Mouse (Mus musculus): ENCODE measurements at regions not wholly inside any gene's neighbourhood (a gene's known extent, or its start where the extent isn't known, plus 50 kb on each side); places are given as distances from the start of the nearest gene placed in this dataset.
"Not testable (repeated sequence)": the region's sequence is repeated elsewhere in the genome, so short reads cannot be mapped to it uniquely, and the experiment has no call there.

GRCm38 (mm10) chr1:189584831-189585230 lies 103.1 kb downstream of the Cenpf start:
- no peak for DNase-seq (ENCODE audit: low spot score in 2 of 2)
- intact Hi-C loops (cut with DNase I) = no loop called here

GRCm38 (mm10) chr1:189581427-189581826 lies 106.5 kb downstream of the Cenpf start:
- intact Hi-C loops (cut with DNase I) = no loop called here

GRCm38 (mm10) chr1:189579358-189579757 lies 108.5 kb downstream of the Cenpf start:
- intact Hi-C loops (cut with DNase I) = no loop called here
- DNase-seq (ENCODE audit: low spot score in 2 of 2) = peak; percentile 38 to 42

More at GRCm38 (mm10) chr1:189581427-189581826, 106.5 kb downstream of the Cenpf start:
- no peak for DNase-seq (ENCODE audit: low spot score in 2 of 2)

- intact Hi-C loops (cut with DNase I) = loop anchor here (2.0 kb wide), 1 partner anchor 550 kb away; no protein-coding TSS in a partner anchor
Observed at GRCm38 (mm10) chr1:189576311-189577002, 111.4 kb downstream of the Cenpf start.

GRCm38 (mm10) chr1:189575525-189576240 lies 112.2 kb downstream of the Cenpf start:
- intact Hi-C loops (cut with DNase I) = loop anchor here (2.0 kb wide), 1 partner anchor 549 kb away; no protein-coding TSS in a partner anchor
- no peak for DNase-seq (ENCODE audit: low spot score in 2 of 2)

More at GRCm38 (mm10) chr1:189576311-189577002, 111.4 kb downstream of the Cenpf start:
- DNase-seq (ENCODE audit: low spot score in 2 of 2) = peak in 1 of 2 experiments; percentile 11

GRCm38 (mm10) chr1:189566491-189566890 lies 121.4 kb downstream of the Cenpf start:
- no peak for DNase-seq (ENCODE audit: low spot score in 2 of 2)
- intact Hi-C loops (cut with DNase I) = no loop called here

GRCm38 (mm10) chr1:189561831-189562230 lies 126.1 kb downstream of the Cenpf start:
- intact Hi-C loops (cut with DNase I) = no loop called here
- DNase-seq (ENCODE audit: low spot score in 2 of 2) = no peak

- intact Hi-C loops (cut with DNase I) = no loop called here
- no peak for DNase-seq (ENCODE audit: low spot score in 2 of 2)
Observed at GRCm38 (mm10) chr1:189560576-189560975, 127.3 kb downstream of the Cenpf start.

- DNase-seq (ENCODE audit: low spot score in 2 of 2) = no peak
- intact Hi-C loops (cut with DNase I) = no loop called here
Observed at GRCm38 (mm10) chr1:189550851-189551250, 137.0 kb downstream of the Cenpf start.

GRCm38 (mm10) chr1:189532834-189533233 lies 130.8 kb upstream of the Kcnk2 start:
- DNase-seq (ENCODE audit: low spot score in 2 of 2) = peak in 1 of 2 experiments; percentile 55
- intact Hi-C loops (cut with DNase I) = loop anchor here (1.0 to 10.0 kb wide), 4 partner anchors 99 to 494 kb away; no protein-coding TSS in a partner anchor

- intact Hi-C loops (cut with DNase I) = loop anchor here (10.0 kb wide), 1 partner anchor 182 kb away; no protein-coding TSS in a partner anchor
Observed at GRCm38 (mm10) chr1:189526329-189526728, 124.3 kb upstream of the Kcnk2 start.

GRCm38 (mm10) chr1:189515476-189515875 lies 113.4 kb upstream of the Kcnk2 start:
- peak; percentile 18 to 55 for DNase-seq (ENCODE audit: low spot score in 2 of 2)
- intact Hi-C loops (cut with DNase I) = no loop called here

More at GRCm38 (mm10) chr1:189526329-189526728, 124.3 kb upstream of the Kcnk2 start:
- DNase-seq (ENCODE audit: low spot score in 2 of 2) = no peak

- intact Hi-C loops (cut with DNase I) = no loop called here
Observed at GRCm38 (mm10) chr1:189513358-189513757, 111.3 kb upstream of the Kcnk2 start.

GRCm38 (mm10) chr1:189507301-189507700 lies 105.2 kb upstream of the Kcnk2 start:
- intact Hi-C loops (cut with DNase I); DNase-seq (ENCODE audit: low spot score in 2 of 2): not testable (repeated sequence)

More at GRCm38 (mm10) chr1:189513358-189513757, 111.3 kb upstream of the Kcnk2 start:
- no peak for DNase-seq (ENCODE audit: low spot score in 2 of 2)

- DNase-seq (ENCODE audit: low spot score in 2 of 2) = no peak
- intact Hi-C loops (cut with DNase I) = no loop called here
Observed at GRCm38 (mm10) chr1:189499703-189500102, 97.6 kb upstream of the Kcnk2 start.

- intact Hi-C loops (cut with DNase I) = no loop called here
Observed at GRCm38 (mm10) chr1:189499141-189499540, 97.1 kb upstream of the Kcnk2 start.

GRCm38 (mm10) chr1:189497031-189497430 lies 95.0 kb upstream of the Kcnk2 start:
- intact Hi-C loops (cut with DNase I) = no loop called here
- DNase-seq (ENCODE audit: low spot score in 2 of 2) = no peak

More at GRCm38 (mm10) chr1:189499141-189499540, 97.1 kb upstream of the Kcnk2 start:
- DNase-seq (ENCODE audit: low spot score in 2 of 2) = no peak

- intact Hi-C loops (cut with DNase I) = no loop called here
Observed at GRCm38 (mm10) chr1:189495386-189496150, 93.5 kb upstream of the Kcnk2 start.

GRCm38 (mm10) chr1:189494896-189495295 lies 92.8 kb upstream of the Kcnk2 start:
- DNase-seq (ENCODE audit: low spot score in 2 of 2) = no peak
- intact Hi-C loops (cut with DNase I) = no loop called here

More at GRCm38 (mm10) chr1:189495386-189496150, 93.5 kb upstream of the Kcnk2 start:
- DNase-seq (ENCODE audit: low spot score in 2 of 2) = peak; percentile 35 to 77

- intact Hi-C loops (cut with DNase I) = no loop called here
- no peak for DNase-seq (ENCODE audit: low spot score in 2 of 2)
Observed at GRCm38 (mm10) chr1:189485336-189485735, 83.3 kb upstream of the Kcnk2 start.

Data from left cerebral cortex, postnatal 25 days (tissue).